Mouse (Mus musculus) kidney, adult 2 months (tissue): ENCODE data around the gene Per1.

ENCODE experiments used
- CTCF ChIP-seq: fragments of 200-500 bp; conservative IDR thresholded peaks from 2 replicates; pipeline ENCODE4 v1.5.1; 2011; ENCODE audit warnings: low read depth, mild to moderate bottlenecking, control low read depth, low read length, moderate library complexity, mixed read lengths; ENCODE audit not compliant: insufficient read depth, insufficient read length
- POLR2A ChIP-seq: fragments of 200-500 bp; IDR thresholded peaks from one replicate; pipeline ENCODE4 v1.6.1; 2011; ENCODE audit warnings: low read depth, low read length, control low read depth

DNA sequence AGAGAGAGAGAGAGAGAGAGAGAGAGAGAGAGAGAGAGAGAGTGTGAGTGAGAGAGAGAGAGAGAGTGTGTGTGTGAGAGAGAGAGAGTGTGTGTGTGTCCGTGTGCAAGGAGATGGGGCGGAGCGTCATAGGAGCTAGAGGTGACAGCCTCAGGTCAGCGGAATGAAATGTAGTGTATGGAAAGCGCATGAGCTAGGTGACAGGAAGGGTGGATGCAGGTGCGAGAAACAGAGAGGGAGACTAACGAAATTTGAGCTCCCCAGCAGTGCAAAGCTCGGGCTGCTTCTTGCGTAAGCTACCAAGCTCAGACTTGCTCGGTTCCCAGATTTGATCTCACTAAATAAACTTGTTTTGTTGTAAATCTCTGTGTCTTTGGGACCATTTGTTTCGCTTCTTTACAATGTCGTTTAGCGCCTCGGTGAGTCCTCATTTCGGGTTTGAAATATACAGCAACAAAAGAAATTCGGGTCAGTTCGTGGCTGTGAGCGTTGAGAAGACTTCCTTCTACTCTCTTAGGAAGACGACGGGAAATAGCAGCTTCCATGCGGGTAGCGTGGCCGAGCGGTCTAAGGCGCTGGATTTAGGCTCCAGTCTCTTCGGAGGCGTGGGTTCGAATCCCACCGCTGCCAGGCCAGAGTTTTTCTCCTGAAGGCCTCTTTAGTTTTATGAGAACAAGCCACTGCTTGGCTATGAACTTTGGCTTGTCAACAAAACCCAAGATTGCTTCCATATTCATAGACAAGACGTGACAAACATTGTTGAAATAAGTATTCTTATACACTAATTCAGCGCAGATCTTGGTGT lies 28.9 kb downstream of the Per1 start:
- TF ChIP-seq POLR2A (no peak), CTCF (0 out of 2 replicates have a peak, but pooled peaks have one; percentile 2)
